Mouse (Mus musculus): ENCODE results near the gene Ralbp1.

- TF ChIP-seq CTCF (IDR thresholded peaks at IDR 0.05; ENCODE audit: low read depth) (no peak), EP300 (IDR thresholded peaks at IDR 0.05; ENCODE audit: low read depth) (no peak)
Observed at GRCm38 (mm10) chr17:65850487-65850886, 35.1 kb downstream of the Ralbp1 start.
